Mouse (Mus musculus): ENCODE results near the gene Il16. TPM values are rescaled to one million over a fixed set of nuclear protein-coding genes. Genes with fewer than 3 reads are reported as not detected.

Gene Il16
- polyA plus RNA-seq, 1 experiment, result 0.11 TPM

DNA sequence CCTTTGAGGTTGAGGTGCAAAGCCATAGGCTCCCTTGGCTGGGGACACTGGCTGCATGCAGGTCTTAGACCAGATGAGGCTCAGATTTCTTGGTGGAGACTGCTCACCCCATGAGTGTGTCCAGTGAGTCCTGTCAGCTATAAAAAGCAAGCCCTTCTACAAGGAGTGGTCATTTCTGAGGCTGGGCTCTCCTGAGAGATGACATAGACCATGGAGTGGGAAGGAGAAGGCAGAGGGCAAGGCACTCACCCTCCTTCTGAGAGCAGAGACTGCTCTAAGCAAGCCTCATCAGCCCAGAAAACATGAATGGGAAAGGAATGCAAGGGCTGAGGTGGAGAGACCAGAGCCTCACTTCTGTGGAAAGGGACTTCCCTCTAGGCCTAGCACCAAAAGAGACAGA, 19.7 kb downstream of the Il16 start:
- Histone ChIP-seq H3K79me2 (ENCODE audit: control insufficient read depth, insufficient read depth) (no peaks in the 10 kb centered on the region), H3ac (ENCODE audit: control insufficient read depth, insufficient read length) (no peak overlapping the region), H3K27me3 (ENCODE audit: control insufficient read depth, insufficient read depth, insufficient read length) (no peaks in the 10 kb centered on the region), H3K4me2 (ENCODE audit: low read depth) (no peak overlapping the region), H3K4me3 (no peak overlapping the region), H3K36me3 (ENCODE audit: control insufficient read depth, insufficient read depth) (no peaks in the 10 kb centered on the region)
- no peak for TF ChIP-seq CEBPB (IDR thresholded peaks at IDR 0.05; ENCODE audit: insufficient read depth, poor library complexity, severe bottlenecking)
- no peak for TF ChIP-seq POLR2A (IDR thresholded peaks at IDR 0.05; ENCODE audit: insufficient read length, low read depth)
- TF ChIP-seq POLR2AphosphoS2 (IDR thresholded peaks at IDR 0.05; ENCODE audit: insufficient read length, low read depth), result no peak
- no peak for TF ChIP-seq TCF12 (IDR thresholded peaks at IDR 0.05; ENCODE audit: insufficient read depth, poor library complexity, severe bottlenecking)
- TF ChIP-seq USF1 (IDR thresholded peaks at IDR 0.05; ENCODE audit: low read depth), result no peak
- no peak for TF ChIP-seq MYOG (IDR thresholded peaks at IDR 0.05; ENCODE audit: control insufficient read depth in 1 of 3, insufficient read depth in 1 of 3, insufficient read length in 2 of 3, low read depth in 2 of 3)
- no peak for TF ChIP-seq SRF (IDR thresholded peaks at IDR 0.05; ENCODE audit: control insufficient read depth, insufficient read length, low read depth)
- no peak for TF ChIP-seq MYOD1 (IDR thresholded peaks at IDR 0.05; ENCODE audit: control insufficient read depth in 1 of 3, insufficient read length in 2 of 3, low read depth in 2 of 3)
- TF ChIP-seq REST (IDR thresholded peaks at IDR 0.05; ENCODE audit: insufficient read depth, insufficient read length), result no peak
- TF ChIP-seq E2F4 (IDR thresholded peaks at IDR 0.05; ENCODE audit: insufficient read depth), result no peak
- no peak for TF ChIP-seq MAX (IDR thresholded peaks at IDR 0.05; ENCODE audit: low read depth)
- TF ChIP-seq TCF3 (IDR thresholded peaks at IDR 0.05; ENCODE audit: insufficient read length, low read depth), result no peak

DNA sequence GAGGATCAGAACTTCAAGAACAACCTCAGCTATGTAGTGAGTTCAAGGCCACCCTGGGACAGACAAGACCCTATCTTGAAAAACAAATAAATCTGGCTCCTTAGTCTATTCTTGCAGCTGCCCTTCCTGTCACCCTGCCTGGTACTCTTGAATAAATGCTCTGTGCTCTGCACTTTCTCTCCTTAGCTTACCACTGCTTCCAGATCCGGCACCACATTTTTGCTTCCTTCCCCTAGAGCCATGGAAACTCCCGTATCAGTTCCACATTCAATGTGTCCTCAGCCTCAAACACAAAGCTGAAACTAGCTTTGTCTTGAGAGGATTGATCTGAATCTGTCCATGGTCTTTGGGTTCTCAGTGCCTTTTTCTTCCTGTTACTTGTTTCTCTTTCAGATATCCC, 21.0 kb downstream of the Il16 start:
- Histone ChIP-seq H3K27me3 (ENCODE audit: control insufficient read depth, insufficient read depth, insufficient read length) (no peaks in the 10 kb centered on the region), H3K79me2 (ENCODE audit: control insufficient read depth, insufficient read depth) (no peaks in the 10 kb centered on the region), H3K4me2 (ENCODE audit: low read depth) (no peak overlapping the region), H3K4me3 (no peak overlapping the region), H3K36me3 (ENCODE audit: control insufficient read depth, insufficient read depth) (no peaks in the 10 kb centered on the region), H3ac (ENCODE audit: control insufficient read depth, insufficient read length) (no peak overlapping the region)
- TF ChIP-seq USF1 (IDR thresholded peaks at IDR 0.05; ENCODE audit: low read depth) (no peak), CEBPB (IDR thresholded peaks at IDR 0.05; ENCODE audit: insufficient read depth, poor library complexity, severe bottlenecking) (no peak), MYOG (IDR thresholded peaks at IDR 0.05; ENCODE audit: control insufficient read depth in 1 of 3, insufficient read depth in 1 of 3, insufficient read length in 2 of 3, low read depth in 2 of 3) (no peak), POLR2AphosphoS2 (IDR thresholded peaks at IDR 0.05; ENCODE audit: insufficient read length, low read depth) (no peak), MYOD1 (IDR thresholded peaks at IDR 0.05; ENCODE audit: control insufficient read depth in 1 of 3, insufficient read length in 2 of 3, low read depth in 2 of 3) (no peak), REST (IDR thresholded peaks at IDR 0.05; ENCODE audit: insufficient read depth, insufficient read length) (no peak), SRF (IDR thresholded peaks at IDR 0.05; ENCODE audit: control insufficient read depth, insufficient read length, low read depth) (no peak), MAX (IDR thresholded peaks at IDR 0.05; ENCODE audit: low read depth) (no peak), POLR2A (IDR thresholded peaks at IDR 0.05; ENCODE audit: insufficient read length, low read depth) (no peak), TCF12 (IDR thresholded peaks at IDR 0.05; ENCODE audit: insufficient read depth, poor library complexity, severe bottlenecking) (no peak), TCF3 (IDR thresholded peaks at IDR 0.05; ENCODE audit: insufficient read length, low read depth) (no peak), E2F4 (IDR thresholded peaks at IDR 0.05; ENCODE audit: insufficient read depth) (no peak)

DNA sequence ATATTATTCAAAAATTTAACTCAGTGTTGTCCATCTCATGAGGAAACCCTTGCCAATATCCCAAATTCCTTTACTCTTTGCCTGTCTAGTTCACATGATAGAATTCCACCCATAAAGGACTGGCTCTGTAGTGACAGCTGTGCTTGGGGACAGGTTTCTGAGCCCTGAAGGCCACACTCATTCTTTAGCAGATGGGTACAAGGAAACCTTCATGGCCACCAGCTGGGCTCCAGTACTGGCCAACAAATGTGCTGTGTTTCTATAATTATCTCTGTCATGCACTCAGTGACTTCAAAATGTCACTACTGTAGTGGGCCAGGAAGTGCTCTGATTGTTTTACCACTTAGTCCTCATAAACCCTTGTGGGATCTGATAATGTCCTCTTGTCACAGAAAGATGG, 21.6 kb downstream of the Il16 start:
- H3K4me2 ChIP-seq (ENCODE audit: low read depth), result peak overlapping the region; percentile 9
- H3ac ChIP-seq (ENCODE audit: control insufficient read depth, insufficient read length), result no peak overlapping the region
- TF ChIP-seq MAX (IDR thresholded peaks at IDR 0.05; ENCODE audit: low read depth) (no peak), CEBPB (IDR thresholded peaks at IDR 0.05; ENCODE audit: insufficient read depth, poor library complexity, severe bottlenecking) (no peak), E2F4 (IDR thresholded peaks at IDR 0.05; ENCODE audit: insufficient read depth) (no peak), TCF12 (IDR thresholded peaks at IDR 0.05; ENCODE audit: insufficient read depth, poor library complexity, severe bottlenecking) (no peak), REST (IDR thresholded peaks at IDR 0.05; ENCODE audit: insufficient read depth, insufficient read length) (no peak), POLR2AphosphoS2 (IDR thresholded peaks at IDR 0.05; ENCODE audit: insufficient read length, low read depth) (no peak), USF1 (IDR thresholded peaks at IDR 0.05; ENCODE audit: low read depth) (no peak), MYOG (IDR thresholded peaks at IDR 0.05; ENCODE audit: control insufficient read depth in 1 of 3, insufficient read depth in 1 of 3, insufficient read length in 2 of 3, low read depth in 2 of 3) (peak in 2 of 3 experiments; percentile 62 to 72), POLR2A (IDR thresholded peaks at IDR 0.05; ENCODE audit: insufficient read length, low read depth) (no peak), MYOD1 (IDR thresholded peaks at IDR 0.05; ENCODE audit: control insufficient read depth in 1 of 3, insufficient read length in 2 of 3, low read depth in 2 of 3) (peak; percentile 7 to 56 (median 39)), SRF (IDR thresholded peaks at IDR 0.05; ENCODE audit: control insufficient read depth, insufficient read length, low read depth) (no peak), TCF3 (IDR thresholded peaks at IDR 0.05; ENCODE audit: insufficient read length, low read depth) (no peak)

DNA sequence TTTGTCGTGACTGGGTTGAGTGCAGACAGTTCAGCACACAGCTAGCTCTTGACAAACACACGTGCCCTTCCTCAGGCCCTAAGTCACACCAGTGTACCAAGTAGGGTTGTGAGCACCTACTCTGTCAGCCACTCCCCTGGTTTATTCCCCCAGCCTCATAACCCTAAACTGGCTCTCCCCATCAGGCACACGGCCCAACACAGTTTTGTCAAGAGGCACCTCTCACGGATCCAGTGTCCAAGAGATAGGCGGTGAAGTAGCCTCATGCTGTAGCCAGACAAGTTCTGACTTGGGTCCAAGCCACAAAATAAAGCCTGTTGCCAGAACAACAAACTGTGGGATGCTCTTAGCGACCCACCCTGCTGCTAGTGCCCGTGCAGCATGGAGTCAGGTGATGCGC, 22.3 kb downstream of the Il16 start:
- Histone ChIP-seq H3K4me2 (ENCODE audit: low read depth) (no peak overlapping the region), H3K27me3 (ENCODE audit: control insufficient read depth, insufficient read depth, insufficient read length) (no peaks in the 10 kb centered on the region), H3ac (ENCODE audit: control insufficient read depth, insufficient read length) (no peak overlapping the region), H3K4me3 (no peak overlapping the region), H3K79me2 (ENCODE audit: control insufficient read depth, insufficient read depth) (no peaks in the 10 kb centered on the region), H3K36me3 (ENCODE audit: control insufficient read depth, insufficient read depth) (no peaks in the 10 kb centered on the region)
- TF ChIP-seq POLR2AphosphoS2 (IDR thresholded peaks at IDR 0.05; ENCODE audit: insufficient read length, low read depth) (no peak), MYOG (IDR thresholded peaks at IDR 0.05; ENCODE audit: control insufficient read depth in 1 of 3, insufficient read depth in 1 of 3, insufficient read length in 2 of 3, low read depth in 2 of 3) (no peak), POLR2A (IDR thresholded peaks at IDR 0.05; ENCODE audit: insufficient read length, low read depth) (no peak), MYOD1 (IDR thresholded peaks at IDR 0.05; ENCODE audit: control insufficient read depth in 1 of 3, insufficient read length in 2 of 3, low read depth in 2 of 3) (no peak), TCF3 (IDR thresholded peaks at IDR 0.05; ENCODE audit: insufficient read length, low read depth) (no peak), TCF12 (IDR thresholded peaks at IDR 0.05; ENCODE audit: insufficient read depth, poor library complexity, severe bottlenecking) (no peak), SRF (IDR thresholded peaks at IDR 0.05; ENCODE audit: control insufficient read depth, insufficient read length, low read depth) (no peak), MAX (IDR thresholded peaks at IDR 0.05; ENCODE audit: low read depth) (no peak), CEBPB (IDR thresholded peaks at IDR 0.05; ENCODE audit: insufficient read depth, poor library complexity, severe bottlenecking) (no peak), REST (IDR thresholded peaks at IDR 0.05; ENCODE audit: insufficient read depth, insufficient read length) (no peak), E2F4 (IDR thresholded peaks at IDR 0.05; ENCODE audit: insufficient read depth) (no peak), USF1 (IDR thresholded peaks at IDR 0.05; ENCODE audit: low read depth) (no peak)

More for the DNA sequence above, 21.6 kb downstream of the Il16 start:
- no peak overlapping the region for H3K4me3 ChIP-seq
- H3K27me3 ChIP-seq (ENCODE audit: control insufficient read depth, insufficient read depth, insufficient read length), result no peaks in the 10 kb centered on the region
- no peaks in the 10 kb centered on the region for H3K36me3 ChIP-seq (ENCODE audit: control insufficient read depth, insufficient read depth)
- no peaks in the 10 kb centered on the region for H3K79me2 ChIP-seq (ENCODE audit: control insufficient read depth, insufficient read depth)

Measured in myocyte (in vitro differentiated cells).